Mouse (Mus musculus) limb, embryonic 10.5 days (tissue): ENCODE results near the gene Shf. TPM values are rescaled to one million over a fixed set of nuclear protein-coding genes. Genes with fewer than 3 reads are reported as not detected.
A peak's percentile ranks its signal among the peaks of the same experiment; 100 is the strongest.

ENCODE experiments used
- DNase-seq: peaks from one replicate; pipeline ENCODE4 v3.0.0-alpha.2; 2017; ENCODE audit warnings: low spot score
- H3K27ac ChIP-seq: fragments of 300-500 bp; sonication (generic); 2 replicates; pipeline ENCODE4 v1.5.1; 2016; ENCODE audit warnings: mild to moderate bottlenecking
- H3K27me3 ChIP-seq: fragments of 300-500 bp; sonication (generic); 2 replicates; pipeline ENCODE4 v1.6.1; 2016; ENCODE audit warnings: low read depth, mild to moderate bottlenecking; ENCODE audit not compliant: poor library complexity, severe bottlenecking
- H3K36me3 ChIP-seq: fragments of 300-500 bp; sonication (generic); 2 replicates; pipeline ENCODE4 v1.6.1; 2016; ENCODE audit warnings: mild to moderate bottlenecking, moderate library complexity
- H3K4me1 ChIP-seq: fragments of 300-500 bp; sonication (generic); 2 replicates; pipeline ENCODE4 v1.6.1; 2016
- H3K4me3 ChIP-seq: fragments of 300-500 bp; sonication (generic); 2 replicates; pipeline ENCODE4 v1.5.1; 2016; ENCODE audit warnings: mild to moderate bottlenecking, moderate library complexity
- H3K9me3 ChIP-seq: fragments of 300-500 bp; sonication (generic); replicated peaks from 2 replicates; pipeline ENCODE4 v1.6.1; 2016; ENCODE audit warnings: mild to moderate bottlenecking
- WGBS: fragments of 180-500 bp; shearing (Covaris S2); methylation state at CpG from one replicate; pipeline ENCODE4 v1.1.7; 2016; 5-methylcytosine and 5-hydroxymethylcytosine counted together
- polyA plus RNA-seq: library from polyadenylated mRNA; unstranded; fragments of >200 nt; fragmentation: Nextera tagmentation; extraction: Ambion mirVana; gene quantifications from 2 replicates; pipeline ENCODE4 v1.2.1, GENCODE M21; 2016

Gene Shf
- polyA plus RNA-seq, 1 experiment from 2014 or later, result 5.4 TPM

GRCm38 (mm10) chr2:122366039-122366438 lies 2.9 kb downstream of the Shf start:
- WGBS, result 76% methylated on average over 3 of the region's 3 CpGs
- Histone ChIP-seq H3K27me3 (peaks cover 17% of the 10 kb centered on the region), H3K4me3 (peak overlapping the region; percentile 96), H3K36me3 (peaks cover 40% of the 10 kb centered on the region), H3K27ac (no peak overlapping the region), H3K9me3 (no peaks in the 10 kb centered on the region), H3K4me1 (peaks cover 37% of the 10 kb centered on the region)
- DNase-seq, result no peak

GRCm38 (mm10) chr2:122365244-122365866 lies 3.6 kb downstream of the Shf start:
- Histone ChIP-seq H3K4me3 (no peak overlapping the region), H3K36me3 (peaks cover 46% of the 10 kb centered on the region), H3K4me1 (peaks cover 37% of the 10 kb centered on the region), H3K9me3 (no peaks in the 10 kb centered on the region), H3K27me3 (peaks cover 10% of the 10 kb centered on the region), H3K27ac (no peak overlapping the region)
- DNase-seq, result no peak
- 88% methylated on average over 10 of the region's 10 CpGs for WGBS

DNA sequence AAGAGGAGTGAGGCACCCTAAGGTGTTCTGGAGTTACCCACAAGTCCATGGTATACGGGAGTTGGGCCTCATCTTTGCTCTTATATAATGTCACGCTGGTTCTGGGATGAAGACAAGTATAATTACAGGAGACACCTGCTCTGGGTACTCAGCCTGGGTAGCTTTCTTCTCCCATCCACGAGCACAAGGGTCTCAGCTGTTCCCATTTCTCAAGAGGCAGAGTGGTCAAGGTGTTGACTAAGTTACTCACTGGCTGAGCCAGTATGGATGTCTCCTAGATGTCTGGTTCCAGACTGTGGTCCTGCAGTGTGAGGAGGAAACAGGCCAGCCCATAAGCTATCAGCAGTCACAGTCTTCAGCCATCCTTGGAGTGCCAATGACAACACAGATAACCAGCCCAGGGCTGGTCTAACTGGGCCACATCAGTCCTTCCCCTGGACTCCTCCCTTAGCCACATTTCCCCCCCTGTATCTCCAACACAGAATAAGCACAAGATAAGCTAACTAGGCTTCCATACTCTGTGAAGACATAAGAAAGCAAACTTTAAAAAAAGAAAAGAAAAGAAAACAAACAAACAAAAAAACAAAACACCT lies 4.5 kb downstream of the Shf start:
- peaks cover 35% of the 10 kb centered on the region for H3K4me1 ChIP-seq
- H3K27ac ChIP-seq, result no peak overlapping the region
- H3K4me3 ChIP-seq, result no peak overlapping the region
- H3K9me3 ChIP-seq, result no peaks in the 10 kb centered on the region
- no peak for DNase-seq
- H3K27me3 ChIP-seq, result peaks cover under 1% of the 10 kb centered on the region
- H3K36me3 ChIP-seq, result peaks cover 53% of the 10 kb centered on the region
- 91% methylated on average over 3 of the region's 3 CpGs for WGBS

DNA sequence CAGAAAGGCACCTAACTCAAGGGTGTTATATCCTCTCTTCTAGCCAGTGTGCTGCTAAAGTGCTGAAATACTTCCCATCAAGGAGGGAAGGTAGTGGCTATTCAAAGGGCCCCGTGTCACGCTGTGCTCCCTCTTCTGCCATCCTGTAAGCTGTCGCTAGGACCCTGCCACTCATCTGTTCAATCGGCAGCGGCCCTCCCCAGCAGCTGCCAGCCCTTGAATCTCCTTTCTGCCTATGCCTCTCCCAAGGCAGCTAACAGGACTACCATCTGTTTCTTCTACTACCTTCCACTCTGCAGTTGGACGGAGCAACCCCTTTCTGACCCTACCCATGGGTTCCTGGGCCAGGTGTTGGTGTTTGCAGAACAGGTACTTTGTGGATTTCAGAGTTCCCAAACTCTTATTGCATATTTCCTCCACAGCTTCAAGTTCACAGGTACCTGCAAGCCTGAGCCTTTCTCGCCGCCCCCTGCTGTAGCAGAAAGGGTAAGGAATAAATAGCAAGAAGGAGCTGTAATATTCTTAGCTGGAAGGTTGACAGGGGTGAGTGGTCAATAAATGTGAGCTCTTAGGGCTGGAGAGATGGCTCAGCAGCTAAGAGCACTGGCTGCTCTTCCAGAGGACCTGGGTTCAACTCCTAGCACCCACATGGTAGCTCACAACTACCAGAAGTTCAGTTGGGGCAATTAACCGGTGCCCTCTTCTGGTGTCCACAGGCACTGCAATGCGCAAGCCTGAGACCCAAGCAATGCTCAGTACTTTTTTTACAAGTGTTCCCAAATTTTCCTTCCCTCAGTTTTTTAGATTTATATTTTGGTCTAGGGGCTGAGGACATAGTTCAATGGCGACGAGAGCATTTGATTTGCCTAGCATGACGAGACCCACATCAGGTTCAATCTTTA lies 6.1 kb downstream of the Shf start:
- no peak overlapping the region for H3K27ac ChIP-seq
- peaks cover 67% of the 10 kb centered on the region for H3K36me3 ChIP-seq
- peaks cover 27% of the 10 kb centered on the region for H3K4me1 ChIP-seq
- H3K9me3 ChIP-seq, result no peaks in the 10 kb centered on the region
- H3K4me3 ChIP-seq, result no peak overlapping the region
- DNase-seq, result no peak
- no peaks in the 10 kb centered on the region for H3K27me3 ChIP-seq
- WGBS, result 85% methylated on average over 13 of the region's 13 CpGs

- Histone ChIP-seq H3K4me1 (peaks cover 19% of the 10 kb centered on the region), H3K27me3 (no peaks in the 10 kb centered on the region), H3K36me3 (peaks cover 75% of the 10 kb centered on the region), H3K9me3 (no peaks in the 10 kb centered on the region), H3K27ac (no peak overlapping the region), H3K4me3 (no peak overlapping the region)
- DNase-seq, result no peak
- 70% methylated on average over 10 of the region's 10 CpGs for WGBS
Observed at GRCm38 (mm10) chr2:122361868-122362621, 6.9 kb downstream of the Shf start.

GRCm38 (mm10) chr2:122361181-122361580 lies 7.8 kb downstream of the Shf start:
- no peak for DNase-seq
- Histone ChIP-seq H3K27ac (no peak overlapping the region), H3K4me1 (peaks cover 10% of the 10 kb centered on the region), H3K27me3 (no peaks in the 10 kb centered on the region), H3K4me3 (no peak overlapping the region), H3K9me3 (no peaks in the 10 kb centered on the region), H3K36me3 (peaks cover 81% of the 10 kb centered on the region)
- 92% methylated on average over 6 of the region's 6 CpGs for WGBS

GRCm38 (mm10) chr2:122360310-122360709 lies 8.7 kb downstream of the Shf start:
- 0 out of 2 replicates have a peak, but pooled peaks cover 4% of the 10 kb centered on the region for H3K4me1 ChIP-seq
- no peaks in the 10 kb centered on the region for H3K9me3 ChIP-seq
- H3K36me3 ChIP-seq, result peaks cover 85% of the 10 kb centered on the region
- no peak overlapping the region for H3K4me3 ChIP-seq
- 80% methylated on average over 6 of the region's 6 CpGs for WGBS
- H3K27me3 ChIP-seq, result no peaks in the 10 kb centered on the region
- H3K27ac ChIP-seq, result no peak overlapping the region
- DNase-seq, result no peak

- no peak for DNase-seq
- Histone ChIP-seq H3K36me3 (peaks cover 92% of the 10 kb centered on the region), H3K4me3 (no peak overlapping the region), H3K27ac (no peak overlapping the region), H3K4me1 (peaks cover 9% of the 10 kb centered on the region), H3K9me3 (no peaks in the 10 kb centered on the region), H3K27me3 (no peaks in the 10 kb centered on the region)
- 82% methylated on average over 3 of the region's 3 CpGs for WGBS
Observed at GRCm38 (mm10) chr2:122356187-122356586, 12.8 kb downstream of the Shf start.

- H3K27ac ChIP-seq, result no peak overlapping the region
- no peaks in the 10 kb centered on the region for H3K27me3 ChIP-seq
- no peak overlapping the region for H3K4me3 ChIP-seq
- H3K4me1 ChIP-seq, result peaks cover 9% of the 10 kb centered on the region
- no peaks in the 10 kb centered on the region for H3K9me3 ChIP-seq
- 93% methylated on average over 5 of the region's 5 CpGs for WGBS
- H3K36me3 ChIP-seq, result peaks cover 90% of the 10 kb centered on the region
- DNase-seq, result no peak
Observed at GRCm38 (mm10) chr2:122355389-122355788, 13.6 kb downstream of the Shf start.

GRCm38 (mm10) chr2:122354191-122354929 lies 14.6 kb downstream of the Shf start:
- Histone ChIP-seq H3K4me1 (peaks cover 17% of the 10 kb centered on the region), H3K36me3 (peaks cover 82% of the 10 kb centered on the region), H3K27ac (0 out of 2 replicates have a peak overlapping the region, but pooled peaks have one; percentile 54), H3K27me3 (no peaks in the 10 kb centered on the region), H3K9me3 (no peaks in the 10 kb centered on the region), H3K4me3 (no peak overlapping the region)
- WGBS, result 84% methylated on average over 12 of the region's 12 CpGs
- DNase-seq, result no peak

DNA sequence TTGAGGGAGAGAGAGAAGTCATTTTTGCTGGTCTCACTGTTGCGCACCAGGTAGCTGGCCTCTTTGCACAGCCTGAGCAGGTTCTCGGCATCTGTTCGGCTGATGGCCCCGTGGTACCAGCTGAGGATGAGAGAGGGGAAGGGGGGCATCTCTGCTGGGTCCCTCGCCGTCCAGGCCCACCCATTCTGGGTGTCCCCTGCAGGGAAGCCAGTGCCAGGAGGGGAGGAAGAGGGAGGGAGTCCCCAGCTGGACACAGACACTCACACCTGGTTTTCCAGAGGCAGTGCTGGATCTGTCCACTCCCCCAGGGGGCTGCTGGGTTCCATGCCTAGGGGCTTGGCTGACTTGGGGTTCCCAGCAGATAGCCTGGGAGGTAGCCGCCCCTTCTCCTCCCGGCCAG lies 15.2 kb downstream of the Shf start:
- 86% methylated on average over 8 of the region's 8 CpGs for WGBS
- Histone ChIP-seq H3K9me3 (no peaks in the 10 kb centered on the region), H3K27ac (peak overlapping the region; percentile 54; the same call in 1 of the 2 replicates), H3K4me3 (no peak overlapping the region), H3K27me3 (no peaks in the 10 kb centered on the region), H3K4me1 (peaks cover 23% of the 10 kb centered on the region), H3K36me3 (peaks cover 76% of the 10 kb centered on the region)
- DNase-seq, result no peak

DNA sequence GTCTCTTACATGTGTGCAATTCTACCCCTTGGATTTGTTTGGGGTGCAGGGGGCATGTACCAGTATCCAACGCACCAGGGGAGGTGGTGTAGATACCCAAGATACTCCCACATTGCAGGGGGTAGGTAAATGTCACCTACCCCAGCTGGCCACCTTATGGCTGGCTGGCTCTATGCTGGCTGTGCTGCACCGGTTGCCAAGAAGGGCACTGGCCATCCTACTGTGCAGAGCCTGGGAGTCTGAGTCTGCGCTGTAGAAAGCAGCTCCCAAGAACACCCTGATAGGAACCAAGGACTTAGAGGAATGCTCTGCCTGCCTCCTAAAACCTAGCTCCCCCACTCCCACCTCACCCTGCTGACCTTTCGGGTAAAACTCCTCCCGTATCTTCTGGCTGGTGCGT lies 16.0 kb downstream of the Shf start:
- WGBS, result 82% methylated on average over 6 of the region's 6 CpGs
- Histone ChIP-seq H3K4me3 (no peak overlapping the region), H3K9me3 (no peaks in the 10 kb centered on the region), H3K36me3 (peaks cover 70% of the 10 kb centered on the region), H3K27ac (no peak overlapping the region), H3K27me3 (no peaks in the 10 kb centered on the region), H3K4me1 (peaks cover 29% of the 10 kb centered on the region)
- DNase-seq, result no peak
